Mouse (Mus musculus) forebrain, embryonic 11.5 days (tissue): ENCODE results near the gene Pcca. TPM values are rescaled to one million over a fixed set of nuclear protein-coding genes. Genes with fewer than 3 reads are reported as not detected.

Source experiments
- ATAC-seq: fragments of 200-750 bp; cut with Nextera tagmentation; replicated peaks from 2 replicates; pipeline ENCODE4 v1.8.0; 2017; ENCODE audit warnings: moderate TSS enrichment; ENCODE audit not compliant: low FRiP score
- DNase-seq: peaks from one replicate; pipeline ENCODE4 v3.0.0-alpha.2; 2017; ENCODE audit warnings: low spot score
- H3K27ac ChIP-seq: fragments of 300-500 bp; sonication (generic); 2 replicates; pipeline ENCODE4 v1.5.1; 2014; ENCODE audit warnings: low read depth, low read length
- H3K27me3 ChIP-seq: fragments of 300-500 bp; sonication (generic); 2 replicates; pipeline ENCODE4 v1.6.1; 2014; ENCODE audit warnings: mild to moderate bottlenecking, low read length, mixed read lengths; ENCODE audit not compliant: control insufficient read depth, insufficient read depth
- H3K36me3 ChIP-seq: fragments of 300-500 bp; sonication (generic); 2 replicates; pipeline ENCODE4 v1.6.1; 2014; ENCODE audit warnings: mild to moderate bottlenecking, low read length, moderate library complexity, mixed read lengths; ENCODE audit not compliant: control insufficient read depth, insufficient read depth
- H3K4me1 ChIP-seq: fragments of 300-500 bp; sonication (generic); replicated peaks from 2 replicates; pipeline ENCODE4 v1.6.1; 2014; ENCODE audit warnings: low read length, mixed read lengths; ENCODE audit not compliant: control insufficient read depth, insufficient read depth
- H3K4me2 ChIP-seq: fragments of 300-500 bp; sonication (generic); 2 replicates; pipeline ENCODE4 v1.6.1; 2014; ENCODE audit warnings: low read depth, mild to moderate bottlenecking, low read length, moderate library complexity, mixed read lengths; ENCODE audit not compliant: severe bottlenecking
- H3K4me3 ChIP-seq: fragments of 300-500 bp; sonication (generic); 2 replicates; pipeline ENCODE4 v1.5.1; 2014; ENCODE audit warnings: low read depth, low read length
- H3K9ac ChIP-seq: fragments of 300-500 bp; sonication (generic); 2 replicates; pipeline ENCODE4 v1.6.1; 2014; ENCODE audit warnings: low read length
- H3K9me3 ChIP-seq: fragments of 300-500 bp; sonication (generic); 2 replicates; pipeline ENCODE4 v1.6.1; 2016; ENCODE audit warnings: low read length, mixed read lengths; ENCODE audit not compliant: control insufficient read depth
- WGBS: fragments of 180-500 bp; shearing (Covaris S2); extraction: QIAGEN DNeasy Blood & Tissue Kit; methylation state at CpG from one replicate; pipeline ENCODE4 v1.1.7; 2014; 5-methylcytosine and 5-hydroxymethylcytosine counted together
- polyA plus RNA-seq: library from polyadenylated mRNA; unstranded; fragments of >200 nt; fragmentation: Nextera tagmentation; extraction: Ambion mirVana; gene quantifications from 2 replicates; pipeline ENCODE4 v1.2.1, GENCODE M21; 2014

The Pcca gene
- polyA plus RNA-seq, 1 experiment from 2014 or later = 39.6 TPM

GRCm38 (mm10) chr14:122720989-122721388 is 186.9 kb downstream of the Pcca start:
- Histone ChIP-seq H3K4me3 (no peak overlapping the region), H3K4me1 (0 out of 2 replicates have a peak, but pooled peaks cover 2% of the 10 kb centered on the region), H3K9ac (no peak overlapping the region), H3K27ac (no peak overlapping the region), H3K36me3 (no peaks in the 10 kb centered on the region), H3K4me2 (no peak overlapping the region), H3K27me3 (no peaks in the 10 kb centered on the region), H3K9me3 (no peaks in the 10 kb centered on the region)
- no peak for DNase-seq
- ATAC-seq = peak; percentile 80
- WGBS = 14% methylated on average over 3 of the region's 3 CpGs

- 31% methylated on average over 4 of the region's 4 CpGs for WGBS
- no peak for DNase-seq
- H3K27ac ChIP-seq = no peak overlapping the region
- no peak overlapping the region for H3K9ac ChIP-seq
- no peak overlapping the region for H3K4me2 ChIP-seq
- no peak overlapping the region for H3K4me3 ChIP-seq
- 0 out of 2 replicates have a peak, but pooled peaks cover 2% of the 10 kb centered on the region for H3K4me1 ChIP-seq
- no peak for ATAC-seq
- no peaks in the 10 kb centered on the region for H3K36me3 ChIP-seq
- no peaks in the 10 kb centered on the region for H3K27me3 ChIP-seq
- H3K9me3 ChIP-seq = no peaks in the 10 kb centered on the region
These were observed 187.6 kb downstream of the Pcca start for GRCm38 (mm10) chr14:122721750-122722149.

- no peak for DNase-seq
- ATAC-seq = no peak
- no peak overlapping the region for H3K9ac ChIP-seq
- H3K4me3 ChIP-seq = no peak overlapping the region
- no peak overlapping the region for H3K27ac ChIP-seq
- H3K4me2 ChIP-seq = no peak overlapping the region
- no peaks in the 10 kb centered on the region for H3K9me3 ChIP-seq
- no peaks in the 10 kb centered on the region for H3K4me1 ChIP-seq
- no peaks in the 10 kb centered on the region for H3K27me3 ChIP-seq
- no peaks in the 10 kb centered on the region for H3K36me3 ChIP-seq
- WGBS = 78% methylated on average over 1 of the region's 1 CpGs
These were observed 192.3 kb downstream of the Pcca start for GRCm38 (mm10) chr14:122726456-122726855.

- Histone ChIP-seq H3K9ac (no peak overlapping the region), H3K4me3 (no peak overlapping the region), H3K36me3 (no peaks in the 10 kb centered on the region), H3K4me1 (no peaks in the 10 kb centered on the region), H3K9me3 (no peaks in the 10 kb centered on the region), H3K4me2 (no peak overlapping the region), H3K27ac (no peak overlapping the region), H3K27me3 (no peaks in the 10 kb centered on the region)
- DNase-seq (no peak), ATAC-seq (no peak)
- WGBS = 66% methylated on average over 4 of the region's 4 CpGs
These were observed 195.4 kb downstream of the Pcca start for GRCm38 (mm10) chr14:122729431-122730073.

GRCm38 (mm10) chr14:122730921-122731551 is 196.9 kb downstream of the Pcca start:
- no peaks in the 10 kb centered on the region for H3K4me1 ChIP-seq
- DNase-seq (no peak), ATAC-seq (no peak)
- no peak overlapping the region for H3K4me2 ChIP-seq
- no peaks in the 10 kb centered on the region for H3K9me3 ChIP-seq
- H3K9ac ChIP-seq = no peak overlapping the region
- no peaks in the 10 kb centered on the region for H3K27me3 ChIP-seq
- no peak overlapping the region for H3K27ac ChIP-seq
- H3K4me3 ChIP-seq = no peak overlapping the region
- WGBS = 79% methylated on average over 4 of the region's 4 CpGs
- no peaks in the 10 kb centered on the region for H3K36me3 ChIP-seq

GRCm38 (mm10) chr14:122736806-122737205 is 202.7 kb downstream of the Pcca start:
- Histone ChIP-seq H3K36me3 (no peaks in the 10 kb centered on the region), H3K4me3 (no peak overlapping the region), H3K9me3 (no peaks in the 10 kb centered on the region), H3K4me2 (no peak overlapping the region), H3K27ac (no peak overlapping the region), H3K27me3 (no peaks in the 10 kb centered on the region), H3K4me1 (no peaks in the 10 kb centered on the region), H3K9ac (no peak overlapping the region)
- DNase-seq = no peak
- no peak for ATAC-seq

- Histone ChIP-seq H3K27ac (no peak overlapping the region), H3K36me3 (no peaks in the 10 kb centered on the region), H3K4me2 (no peak overlapping the region), H3K4me1 (no peaks in the 10 kb centered on the region), H3K27me3 (no peaks in the 10 kb centered on the region), H3K4me3 (no peak overlapping the region), H3K9me3 (no peaks in the 10 kb centered on the region), H3K9ac (no peak overlapping the region)
- WGBS = 70% methylated on average over 3 of the region's 3 CpGs
- DNase-seq (no peak), ATAC-seq (no peak)
These were observed 214.0 kb downstream of the Pcca start for GRCm38 (mm10) chr14:122747860-122748842.

- WGBS = 96% methylated on average over 1 of the region's 1 CpGs
These were observed 217.4 kb downstream of the Pcca start for GRCm38 (mm10) chr14:122751552-122751951.

More at GRCm38 (mm10) chr14:122751552-122751951, 217.4 kb downstream of the Pcca start:
- no peak overlapping the region for H3K27ac ChIP-seq
- no peak overlapping the region for H3K4me2 ChIP-seq
- no peaks in the 10 kb centered on the region for H3K27me3 ChIP-seq
- no peak overlapping the region for H3K4me3 ChIP-seq
- no peaks in the 10 kb centered on the region for H3K9me3 ChIP-seq
- ATAC-seq (no peak), DNase-seq (no peak)
- H3K9ac ChIP-seq = no peak overlapping the region
- H3K36me3 ChIP-seq = no peaks in the 10 kb centered on the region
- 0 out of 2 replicates have a peak, but pooled peaks cover 2% of the 10 kb centered on the region for H3K4me1 ChIP-seq
